Comparison of ENCODE assay signal across 16 mouse cellular contexts in genomic region chr5:92821370-92821769, GRCm38 (mm10).
"Had no signal": no experiment of that assay in that cellular context is flagged by ENCODE, and none has a peak within 500 bp of the region (broad histone marks: within the 10 kb centered on the region; RNA-seq: fewer than 3 reads in every experiment).

No protein-coding gene starts in this region.

- DNase-seq: retina, postnatal 1 day; right cerebral cortex, adult 18-20 months; right cerebral cortex, postnatal 14 days; right cerebral cortex, postnatal 25 days; right cerebral cortex, postnatal 4 days; spleen, adult 18-20 months; thymus, adult 18-20 months; thymus, adult 2 months; thymus, postnatal 14 days; thymus, postnatal 25 days; thymus, postnatal 36 days; thymus, postnatal 4 days had no signal

- H3K4me2 ChIP-seq: neural tube, embryonic 13.5 days; neural tube, embryonic 15.5 days; stomach, embryonic 15.5 days had no signal

- H3K4me1 ChIP-seq: neural tube, embryonic 15.5 days had no signal

- H3K27me3 ChIP-seq: neural tube, embryonic 13.5 days; neural tube, embryonic 15.5 days; stomach, embryonic 15.5 days had no signal

- H3K9ac ChIP-seq: neural tube, embryonic 13.5 days; neural tube, embryonic 15.5 days; stomach, embryonic 15.5 days had no signal

- H3K4me3 ChIP-seq: neural tube, embryonic 13.5 days; neural tube, embryonic 15.5 days; stomach, embryonic 15.5 days had no signal

- H3K36me3 ChIP-seq: neural tube, embryonic 13.5 days; neural tube, embryonic 15.5 days; stomach, embryonic 15.5 days had no signal

- H3K27ac ChIP-seq: neural tube, embryonic 13.5 days; neural tube, embryonic 15.5 days; stomach, embryonic 15.5 days; stomach, postnatal 0 days had no signal

- H3K9me3 ChIP-seq: neural tube, embryonic 13.5 days; neural tube, embryonic 15.5 days; stomach, embryonic 15.5 days had no signal
